Mouse (Mus musculus) spleen, postnatal 36 days (tissue): ENCODE measurements at regions not wholly inside any gene's neighbourhood (a gene's known extent, or its start where the extent isn't known, plus 50 kb on each side); places are given as distances from the start of the nearest gene placed in this dataset.
A peak's percentile ranks its signal among the peaks of the same experiment; 100 is the strongest.

ENCODE experiments used
- DNase-seq, 2 experiments: peaks; one replicate each; pipeline ENCODE4 v3.0.0; 2022; ENCODE audit warnings: low spot score in 2 of 2, mixed read lengths in 1 of 2

DNA sequence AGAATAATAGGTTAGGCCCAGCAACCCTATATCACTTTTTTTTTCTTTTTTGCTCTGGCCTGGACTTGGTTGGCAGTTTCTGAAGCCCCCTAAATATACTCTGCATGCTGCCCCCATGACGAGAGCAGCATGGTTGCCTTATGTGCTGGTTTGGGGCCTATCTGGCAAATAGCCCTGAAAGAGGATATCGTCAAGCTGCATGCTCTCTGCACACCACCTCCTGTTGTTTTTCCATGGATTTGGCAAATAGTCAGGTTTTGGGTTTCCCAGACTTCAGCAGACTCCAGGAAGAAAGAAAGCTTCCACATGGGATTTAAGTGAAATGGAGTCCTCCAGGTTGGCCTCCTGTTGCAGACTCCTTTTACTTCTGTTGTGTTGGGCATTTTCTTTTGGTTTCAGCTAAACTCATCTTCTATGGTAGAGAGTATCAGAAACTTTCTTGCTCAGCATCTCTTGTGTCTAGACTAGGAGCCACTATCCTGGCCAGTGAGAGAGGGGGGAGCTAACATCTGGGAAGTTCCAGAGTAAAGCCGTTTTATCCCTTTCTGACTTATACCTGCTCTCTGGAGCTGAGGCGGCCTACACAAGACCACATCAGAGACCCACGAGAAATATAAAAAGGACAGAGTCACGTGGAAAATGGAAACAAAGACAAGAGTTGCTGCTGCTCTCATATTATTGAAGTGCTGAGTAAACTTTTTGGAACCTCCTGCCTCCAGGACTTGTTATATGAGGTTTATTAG, 140.4 kb upstream of the Egfl6 start:
- DNase-seq, result no peak

DNA sequence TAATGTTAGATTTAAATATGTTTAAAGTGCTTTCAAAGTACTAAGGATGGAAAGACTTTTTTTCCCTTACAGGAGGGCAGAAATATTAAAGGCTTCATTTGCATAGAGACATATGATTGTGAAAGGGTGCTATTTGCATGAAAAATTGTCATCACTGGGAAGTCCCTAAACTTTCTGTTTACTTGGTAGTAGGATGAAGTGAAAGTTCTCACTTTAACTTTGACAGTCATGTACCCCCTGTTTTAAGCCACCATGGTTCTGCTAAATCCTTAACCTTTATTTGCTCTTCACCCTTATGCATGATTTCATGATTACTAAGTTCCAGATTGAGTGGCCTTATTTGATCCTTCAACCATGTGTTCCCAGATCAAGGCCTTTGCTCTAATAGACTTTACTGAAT, 132.6 kb upstream of the Egfl6 start:
- DNase-seq, result peak; percentile 1 to 36

DNA sequence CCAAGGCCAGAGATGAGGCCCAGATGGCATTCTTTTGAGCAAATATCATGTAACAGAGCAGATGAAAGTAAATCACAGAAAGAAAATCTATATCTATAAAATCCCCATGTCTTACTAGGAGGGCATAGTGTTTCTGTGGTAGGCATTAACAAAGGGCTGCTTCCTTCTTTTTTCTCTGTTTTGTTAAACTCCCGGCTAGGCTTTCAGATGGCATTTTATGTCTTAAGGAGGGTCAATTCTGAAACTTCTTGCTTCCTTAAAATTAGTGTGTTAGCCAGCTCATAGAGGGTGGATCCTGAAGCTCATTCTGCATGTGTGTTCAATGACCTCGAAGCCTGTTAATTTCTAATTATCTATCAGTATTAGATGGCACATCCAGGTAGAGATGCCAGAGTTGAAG, 123.8 kb upstream of the Egfl6 start:
- DNase-seq, result no peak

DNA sequence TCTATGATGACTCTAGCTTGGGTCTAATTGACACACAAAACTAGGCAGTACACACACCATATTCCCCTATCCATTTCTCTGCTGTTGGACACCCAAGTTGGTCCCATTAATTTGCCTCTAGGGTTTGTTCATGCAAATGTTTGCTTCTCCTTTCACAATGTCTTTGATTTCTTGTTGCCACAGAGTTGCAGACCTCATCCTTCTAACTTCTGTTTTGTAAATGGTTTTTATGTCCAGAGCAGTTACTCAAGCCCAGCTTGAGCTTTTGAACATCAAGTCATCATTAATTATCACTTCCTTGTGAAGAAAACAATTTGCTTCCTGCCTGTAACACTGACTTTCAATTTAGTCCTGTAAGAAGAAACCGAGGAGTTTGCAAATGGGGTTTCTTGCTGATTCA, 122.6 kb upstream of the Egfl6 start:
- DNase-seq, result no peak

DNA sequence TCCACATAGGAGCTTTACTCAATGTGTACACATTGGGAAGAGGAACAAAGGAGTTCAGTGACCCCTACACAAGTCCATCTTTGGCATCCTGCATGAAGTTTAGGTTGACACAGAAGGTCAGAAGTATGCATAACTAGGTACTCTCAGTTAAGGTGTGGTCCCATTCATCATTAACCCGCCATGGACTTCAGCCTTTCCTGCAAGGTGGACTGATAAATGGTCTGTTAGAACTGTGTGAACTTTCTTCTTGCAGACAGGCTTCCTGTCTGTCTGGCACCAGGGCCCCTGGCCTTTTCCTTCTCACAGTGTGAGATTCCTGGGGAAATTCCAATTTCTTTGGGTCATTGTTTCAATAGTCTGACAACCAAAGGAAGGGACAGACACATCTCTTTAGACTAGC, 121.5 kb upstream of the Egfl6 start:
- DNase-seq, result no peak

DNA sequence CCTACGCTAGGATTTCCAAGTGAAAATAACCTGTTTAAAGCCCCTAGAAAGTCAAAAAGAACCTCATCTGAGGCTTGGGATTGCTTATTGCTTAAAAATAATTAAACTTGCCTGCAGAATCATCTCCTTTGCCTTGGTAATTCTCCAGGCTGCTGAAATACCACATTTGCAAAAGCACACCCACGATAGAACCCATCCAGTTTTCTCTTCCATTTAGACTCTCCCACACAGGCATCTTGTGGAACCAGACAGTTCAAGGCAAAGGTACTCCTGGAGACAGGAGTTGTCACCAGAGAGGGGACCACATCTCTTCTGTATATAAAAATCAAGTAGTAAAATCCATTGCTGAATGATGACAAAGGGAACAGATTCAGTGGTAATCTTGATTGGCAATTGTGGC, 118.8 kb upstream of the Egfl6 start:
- DNase-seq, result no peak

DNA sequence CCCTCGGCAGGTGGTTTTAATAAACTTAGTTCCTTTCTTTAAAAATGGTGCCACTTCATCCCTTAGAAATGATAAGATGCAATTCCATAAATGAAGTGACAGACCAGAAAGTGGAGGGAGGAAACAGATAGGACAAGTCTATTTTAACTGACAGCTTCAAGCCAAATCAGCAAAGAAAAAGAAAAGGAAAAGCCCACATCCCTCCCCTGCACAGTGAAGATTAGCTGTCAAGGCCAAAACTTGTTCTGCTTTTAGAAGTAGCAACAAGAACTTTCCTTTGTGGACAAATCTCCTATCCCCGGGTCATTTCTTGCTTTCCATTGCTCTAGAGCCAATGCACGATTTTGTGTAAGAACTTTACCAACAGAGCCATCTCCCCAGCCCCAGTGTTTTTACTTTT, 108.7 kb upstream of the Egfl6 start:
- no peak for DNase-seq

DNA sequence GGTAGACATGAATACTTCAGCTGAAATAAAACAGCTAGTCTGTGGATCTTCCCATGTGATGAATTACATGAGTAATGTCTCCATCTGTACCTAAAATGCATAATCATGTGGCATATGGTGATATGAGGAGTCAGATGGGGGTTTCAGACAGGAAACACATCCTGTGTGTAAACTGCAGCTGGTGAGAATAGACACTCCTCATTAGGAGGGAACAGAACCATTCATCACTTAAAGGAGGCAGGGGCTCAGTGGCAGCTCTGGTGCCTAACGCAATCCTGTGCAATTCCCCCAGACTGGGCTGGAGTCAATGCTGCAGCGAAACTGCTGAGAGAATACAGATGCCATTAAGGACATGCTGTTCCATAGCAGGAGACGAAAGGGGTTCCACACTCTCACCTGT, 103.3 kb upstream of the Egfl6 start:
- no peak for DNase-seq

DNA sequence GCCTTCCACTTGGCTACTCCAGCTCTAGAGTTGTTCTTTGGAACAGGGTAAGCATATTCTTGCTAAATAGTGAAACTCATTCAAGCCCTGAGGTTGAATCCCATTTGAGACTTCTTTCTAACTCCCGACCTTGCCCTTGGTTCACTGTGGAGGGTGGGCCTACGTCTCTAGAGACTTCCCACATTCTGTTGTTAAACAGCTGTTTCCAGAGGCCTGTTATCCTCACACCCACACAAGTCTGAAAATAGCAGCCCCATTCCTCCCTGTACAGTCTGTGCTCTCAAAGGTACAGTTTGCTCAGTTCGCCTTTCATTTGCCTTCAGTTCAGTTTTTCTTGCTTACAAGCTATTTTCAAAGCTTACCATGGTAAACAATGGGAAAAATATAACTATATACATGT, 87.9 kb upstream of the Egfl6 start:
- no peak for DNase-seq

DNA sequence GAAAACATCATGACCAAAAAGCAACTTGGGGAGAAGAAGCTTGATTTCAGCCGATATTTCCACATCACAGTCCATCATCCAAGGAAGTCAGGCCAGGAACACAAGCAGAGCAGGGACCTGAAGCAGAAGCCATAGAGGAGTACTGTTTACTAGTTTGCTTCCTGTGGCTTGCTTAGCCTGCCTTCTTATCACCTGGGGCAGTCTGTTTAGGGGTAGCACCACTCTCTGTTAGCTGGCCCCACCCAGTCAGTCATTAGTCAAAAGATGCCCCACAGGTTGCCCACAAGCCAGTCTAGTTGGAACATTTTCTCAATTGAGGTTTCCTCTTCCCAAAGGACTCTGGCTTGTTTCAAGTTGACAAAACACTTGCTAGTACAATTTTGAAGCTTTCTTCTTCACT, 87.1 kb upstream of the Egfl6 start:
- DNase-seq, result no peak

DNA sequence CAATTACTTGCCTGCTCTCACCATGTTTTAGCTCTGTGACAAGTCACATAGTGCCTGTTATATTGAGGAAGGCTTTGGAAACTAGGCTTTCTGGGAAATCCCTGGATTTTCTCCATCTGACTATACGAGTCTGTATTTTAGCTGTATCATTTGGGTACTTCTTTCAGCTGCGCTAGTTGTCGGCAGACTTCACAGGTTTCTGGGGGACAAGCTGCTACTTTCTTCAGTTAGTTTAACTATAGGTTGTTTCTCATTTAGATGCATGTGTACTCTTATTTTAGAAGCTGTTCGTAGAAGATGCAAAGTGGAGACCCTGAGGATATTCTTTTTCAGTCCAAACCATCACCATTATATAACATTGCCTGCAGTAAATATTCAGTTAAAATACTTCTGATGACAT, 86.3 kb upstream of the Egfl6 start:
- no peak for DNase-seq

DNA sequence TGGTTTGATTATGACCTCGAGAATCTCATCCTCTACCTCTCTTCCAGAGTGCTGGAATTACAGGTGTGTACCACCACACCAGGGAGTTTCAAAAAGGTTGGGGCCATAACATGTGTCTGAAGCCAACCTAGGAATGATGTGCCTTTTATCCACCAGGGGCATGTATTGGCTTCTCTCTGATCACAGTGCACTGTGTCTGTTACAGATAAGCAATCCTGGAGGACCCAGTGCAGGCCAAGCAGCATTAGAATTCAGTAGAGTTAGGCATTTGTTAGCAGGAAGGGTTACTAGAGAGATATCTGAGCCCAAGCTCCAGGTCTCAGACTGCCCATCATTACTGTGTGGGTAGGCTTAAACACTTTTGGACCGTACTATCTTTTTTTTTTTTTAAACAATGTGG, 80.8 kb upstream of the Egfl6 start:
- no peak for DNase-seq

DNA sequence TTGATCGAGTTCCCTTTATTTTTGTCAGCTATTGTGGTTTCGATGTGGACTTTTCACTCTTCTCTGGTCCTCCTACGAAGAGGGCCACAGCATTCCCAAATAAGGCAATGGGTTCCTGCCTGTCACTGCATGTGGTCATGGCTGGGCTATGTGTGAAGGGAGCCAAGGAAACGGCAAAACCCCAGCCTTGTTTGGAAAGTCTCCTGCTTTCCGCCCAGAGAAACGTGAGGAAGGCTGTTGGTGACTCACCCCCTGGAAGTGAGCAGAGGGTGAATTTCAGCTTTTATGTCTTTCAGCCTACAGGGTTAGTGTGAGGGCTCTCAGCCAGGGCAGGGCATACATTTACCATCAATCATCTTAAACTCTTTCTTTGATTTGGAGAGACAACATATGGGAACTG, 76.3 kb upstream of the Egfl6 start:
- DNase-seq, result peak; percentile 2 to 22

DNA sequence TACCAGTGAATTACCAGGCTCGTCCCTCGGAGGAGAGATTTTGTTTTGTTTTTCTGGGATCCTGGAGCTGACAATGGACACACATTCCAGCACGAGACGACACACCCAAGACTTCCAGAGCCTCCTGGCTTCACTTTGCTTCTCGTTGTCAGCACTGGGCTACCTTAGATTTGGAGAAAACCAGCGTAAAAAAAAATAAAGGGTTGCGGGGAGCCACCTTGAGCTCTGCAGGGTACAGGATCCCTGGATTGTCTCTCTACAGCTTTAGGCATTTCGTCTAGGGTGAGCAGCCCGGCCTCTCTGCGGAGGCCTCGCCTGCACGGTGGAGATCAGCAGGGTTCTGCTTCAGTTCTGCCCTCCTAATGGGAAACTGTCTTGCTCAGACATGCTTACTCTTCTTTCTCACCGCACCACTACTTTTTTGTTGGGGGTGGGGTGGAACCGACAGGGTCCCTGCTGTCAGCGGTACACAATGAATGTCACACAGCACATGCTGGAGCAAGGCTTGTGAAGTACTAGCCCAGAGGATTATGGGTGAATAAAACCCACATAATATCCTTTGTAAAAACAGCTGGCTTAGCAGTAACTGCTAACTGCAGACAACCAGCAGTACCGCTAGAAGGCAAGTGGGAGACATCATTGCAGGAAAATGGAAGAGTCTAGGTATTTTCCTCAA, 75.7 kb upstream of the Egfl6 start:
- peak; percentile 52 to 62 for DNase-seq

DNA sequence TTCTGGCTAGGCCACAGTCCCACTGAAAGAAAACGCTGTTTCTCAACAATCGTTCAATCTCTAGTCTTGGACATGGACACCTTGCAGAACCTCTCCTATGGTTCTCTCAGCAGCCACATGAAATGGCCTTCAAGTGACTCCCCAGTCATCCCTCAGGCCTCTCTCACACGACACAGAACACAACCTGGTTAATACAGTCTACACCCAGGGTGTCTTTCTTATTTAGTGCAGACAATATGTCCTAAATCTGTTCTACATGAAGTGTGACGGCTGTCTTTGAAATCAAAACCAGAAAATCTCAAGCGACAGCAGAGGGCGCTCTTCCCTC, 75.2 kb upstream of the Egfl6 start:
- peak; percentile 40 to 58 for DNase-seq

DNA sequence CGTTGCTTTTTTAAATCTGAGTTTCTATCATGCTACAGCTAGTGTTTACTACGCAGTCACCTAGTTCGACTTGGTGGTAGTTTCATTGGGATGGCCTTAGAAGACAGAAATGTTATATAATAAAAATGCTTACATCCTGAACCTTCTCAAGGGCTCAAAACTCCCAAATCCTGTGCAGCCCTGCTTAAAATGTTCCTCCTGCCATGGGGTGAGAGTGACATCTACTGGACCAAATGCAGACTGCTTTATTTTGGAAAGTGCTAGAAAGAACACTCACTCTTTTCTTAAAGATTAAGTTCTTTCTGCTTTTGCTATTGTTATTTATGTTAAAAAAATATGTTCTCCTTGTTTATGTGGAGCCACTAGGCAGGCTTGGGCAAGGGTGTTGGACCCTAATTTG, 66.9 kb upstream of the Egfl6 start:
- peak; percentile 13 to 15 for DNase-seq

DNA sequence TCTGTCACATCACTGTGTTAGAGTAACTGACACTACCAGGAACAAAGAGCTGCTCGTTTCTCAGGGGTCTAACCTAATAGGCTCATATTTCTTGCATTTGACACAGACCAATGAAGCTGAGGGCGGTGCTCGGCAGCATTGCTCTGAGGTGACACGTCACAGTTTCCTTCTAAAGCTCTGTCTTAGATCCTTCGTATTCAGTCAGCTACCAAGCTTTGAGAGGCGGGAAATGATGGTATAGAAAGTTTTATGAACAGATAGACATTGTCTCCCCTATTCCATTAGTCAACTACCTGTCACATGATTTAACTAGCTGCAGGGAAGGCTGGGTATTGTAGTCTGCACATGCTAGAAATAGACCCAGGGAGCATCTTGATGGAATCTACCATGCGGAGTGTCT, 60.2 kb upstream of the Egfl6 start:
- no peak for DNase-seq

DNA sequence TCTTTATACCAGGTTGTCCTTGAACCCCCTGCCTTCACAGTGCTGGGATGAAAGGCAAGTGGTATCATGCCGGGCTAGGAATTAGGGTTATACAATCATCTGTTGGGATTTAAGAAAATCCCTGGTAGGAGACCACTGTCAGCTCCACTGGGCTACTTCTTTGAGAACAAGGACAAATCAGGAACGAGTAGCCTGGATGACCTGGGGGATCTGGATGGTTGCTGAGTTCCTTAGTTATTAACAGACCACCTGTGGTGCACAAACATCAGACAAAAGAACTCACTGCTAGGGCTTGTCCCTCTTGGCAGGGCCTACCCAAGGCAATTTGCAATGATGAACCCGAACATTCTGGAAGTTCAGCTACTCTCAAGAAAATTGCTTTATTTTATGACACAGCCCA, 55.7 kb upstream of the Egfl6 start:
- DNase-seq, result no peak

DNA sequence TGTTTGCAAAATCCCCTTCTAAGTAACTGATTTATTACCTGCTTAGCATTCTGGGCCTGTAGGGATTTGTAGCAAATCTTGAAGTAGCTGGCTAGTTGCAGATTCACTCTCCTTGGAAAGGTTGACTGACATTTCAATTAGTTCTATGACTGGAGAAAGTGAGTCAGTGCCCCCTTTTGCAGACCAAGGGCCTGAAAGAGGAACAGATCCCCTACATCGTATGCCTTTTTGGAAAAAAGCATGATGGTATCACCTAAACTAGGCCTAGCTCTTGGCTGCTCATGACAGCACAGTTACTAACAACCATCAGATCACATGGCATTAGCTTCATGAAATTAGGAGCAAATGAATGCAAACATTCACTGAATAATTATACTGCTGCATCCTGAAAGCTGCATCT, 54.7 kb upstream of the Egfl6 start:
- DNase-seq, result no peak
